Mouse (Mus musculus) cerebellum, adult 2 months (tissue): ENCODE data around the gene Itgb3.
"Not testable (repeated sequence)": the region's sequence is repeated elsewhere in the genome, so short reads cannot be mapped to it uniquely, and the experiment has no call there.

ENCODE experiments used
- CTCF ChIP-seq: fragments of 200-500 bp; IDR thresholded peaks from 2 replicates; pipeline ENCODE4 v1.5.1; 2011; ENCODE audit warnings: low read depth, mild to moderate bottlenecking, control low read depth, low read length, moderate library complexity, borderline replicate concordance; ENCODE audit not compliant: insufficient read depth
- POLR2A ChIP-seq: fragments of 200-500 bp; IDR thresholded peaks from 2 replicates; pipeline ENCODE4 v1.6.1; 2011; ENCODE audit warnings: low read length, control low read depth, borderline replicate concordance; ENCODE audit not compliant: insufficient read depth

DNA sequence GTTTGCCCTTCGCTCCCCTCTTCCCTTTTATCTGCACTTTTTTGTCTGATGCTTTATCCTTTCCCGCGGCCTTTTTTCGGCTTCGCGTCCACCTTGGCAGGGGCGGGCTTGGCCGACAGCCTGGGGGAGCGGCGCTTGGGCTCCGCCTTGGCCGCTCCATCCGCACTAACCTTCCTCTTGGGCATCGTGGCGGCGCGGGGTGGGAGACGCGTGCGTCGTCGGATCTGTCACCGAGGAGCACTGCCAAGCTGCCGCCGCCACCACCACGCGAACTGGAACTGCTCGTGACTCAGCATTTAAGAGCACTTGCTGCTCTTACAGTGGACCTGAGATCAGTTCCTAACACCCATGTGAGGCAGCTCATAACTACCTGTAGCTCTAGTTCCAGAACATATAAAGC, 36.4 kb upstream of the Itgb3 start:
- not testable (repeated sequence) for TF ChIP-seq CTCF, POLR2A
